ENCODE assay signal across 8 mouse cellular contexts in the genomic region with DNA sequence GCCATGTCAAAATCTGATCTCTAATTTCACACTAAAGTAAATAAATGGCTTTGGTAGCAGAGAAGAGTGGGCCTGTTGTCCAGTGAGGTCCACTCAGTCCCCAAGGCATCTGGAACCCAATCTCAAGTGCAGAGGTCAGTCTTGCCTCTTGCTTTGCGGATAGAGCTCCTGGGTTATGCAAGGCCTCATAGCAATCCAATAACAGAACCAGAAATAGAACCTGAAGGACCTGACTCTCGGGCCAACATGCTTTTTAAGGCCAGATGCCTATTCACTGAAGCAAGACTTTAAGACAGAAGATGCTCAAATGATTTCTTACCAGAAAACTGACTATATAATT. TPM values are rescaled to one million over a fixed set of nuclear protein-coding genes. Genes with fewer than 3 reads are reported as not detected.
DNase-seq lines count a peak whose midpoint lies in the region; ATAC-seq and TF ChIP-seq lines count a peak whose summit lies in the region.

No protein-coding gene starts in this region.

- no peak overlapping the region for H3K27ac ChIP-seq in heart, postnatal 0 days (ENCODE audit: low read depth)
- H3K27ac ChIP-seq in limb, embryonic 14.5 days (replicated peaks; ENCODE audit: low read depth, low read length), result no peak overlapping the region

- TF ChIP-seq POLR2A in limb, embryonic 14.5 days (IDR thresholded peaks at IDR 0.05; ENCODE audit: borderline replicate concordance, extremely low read depth, insufficient read depth, insufficient read length), result no peak

- peaks cover 21% of the 10 kb centered on the region for H3K4me1 ChIP-seq in heart, postnatal 0 days (ENCODE audit: control insufficient read depth, insufficient read depth)
- no peaks in the 10 kb centered on the region for H3K4me1 ChIP-seq in limb, embryonic 14.5 days (ENCODE audit: control insufficient read depth, insufficient read depth, low read length)

- peak; percentile 4 for DNase-seq in embryo, embryonic 11 days
- no peak for DNase-seq in embryo, embryonic 10.5 days (ENCODE audit: low spot score)
- DNase-seq in cerebellum, adult 9-11 months, result peak; percentile 61
- DNase-seq in heart, postnatal 0 days (ENCODE audit: low spot score), result no peak
- no peak for DNase-seq in limb, embryonic 14.5 days (ENCODE audit: low spot score)
- DNase-seq in neural tube, embryonic 10.5 days (ENCODE audit: extremely low spot score, low spot score), result peak; percentile 15
- DNase-seq in frontal cortex, postnatal 10 days (ENCODE audit: low spot score in 2 of 2), result no peak

- no peak for TF ChIP-seq EP300 in heart, postnatal 0 days (IDR thresholded peaks at IDR 0.05; ENCODE audit: low read depth)

- H3K4me3 ChIP-seq in heart, postnatal 0 days (ENCODE audit: low read depth, low read length), result no peak overlapping the region
- peak overlapping the region; percentile 83 for H3K4me3 ChIP-seq in limb, embryonic 14.5 days (replicated peaks; ENCODE audit: low read length)

- no peak overlapping the region for H3K9ac ChIP-seq in heart, postnatal 0 days (replicated peaks; ENCODE audit: low read depth, low read length)
- H3K9ac ChIP-seq in limb, embryonic 14.5 days (ENCODE audit: low read depth, low read length, severe bottlenecking), result no peak overlapping the region

- 45% methylated on average over 2 of the region's 2 CpGs for WGBS in heart, postnatal 0 days
- 78% methylated on average over 2 of the region's 2 CpGs for WGBS in limb, embryonic 14.5 days

- peak overlapping the region; percentile 39 for H3K4me2 ChIP-seq in heart, postnatal 0 days (ENCODE audit: low read depth, low read length)
- peak overlapping the region; percentile 44 for H3K4me2 ChIP-seq in limb, embryonic 14.5 days (replicated peaks; ENCODE audit: low read depth, low read length, severe bottlenecking)

- ATAC-seq in heart, postnatal 0 days (ENCODE audit: insufficient read depth, low read depth), result no peak
- no peak for ATAC-seq in limb, embryonic 14.5 days (ENCODE audit: low FRiP score, low read depth)
- no peak for ATAC-seq in frontal cortex, adult (ENCODE audit: low TSS enrichment)

- H3K27me3 ChIP-seq in heart, postnatal 0 days (ENCODE audit: control insufficient read depth, insufficient read depth, low read length), result no peaks in the 10 kb centered on the region
- no peaks in the 10 kb centered on the region for H3K27me3 ChIP-seq in limb, embryonic 14.5 days (ENCODE audit: control insufficient read depth, insufficient read depth, low read length)

- no peaks in the 10 kb centered on the region for H3K9me3 ChIP-seq in heart, postnatal 0 days (replicated peaks; ENCODE audit: control insufficient read depth, low read length)
- H3K9me3 ChIP-seq in limb, embryonic 14.5 days (ENCODE audit: control insufficient read depth, low read length), result no peaks in the 10 kb centered on the region

- no peak for TF ChIP-seq CTCF in heart, postnatal 0 days (IDR thresholded peaks at IDR 0.05; ENCODE audit: low read depth)

- no peaks in the 10 kb centered on the region for H3K36me3 ChIP-seq in heart, postnatal 0 days (replicated peaks; ENCODE audit: control insufficient read depth, insufficient read depth, low read length)
- H3K36me3 ChIP-seq in limb, embryonic 14.5 days (ENCODE audit: control insufficient read depth, insufficient read depth, low read length), result no peaks in the 10 kb centered on the region

RNA-seq across cellular contexts. Expression of a gene that starts 0.4 kb away (rescaled TPM):
- total RNA-seq in heart, postnatal 0 days (2014; rRNA removed; ENCODE audit: low replicate concordance), result 21.4 and 21.7 TPM in 2 replicates
- polyA plus RNA-seq in heart, postnatal 0 days (2015; fragmentation: Nextera tagmentation; extraction: Ambion mirVana), result 6.8 and 7.6 TPM in 2 replicates
- 4.0 and 4.1 TPM in 2 replicates for polyA plus RNA-seq in limb, embryonic 14.5 days (2012; rRNA removed)
- 4.1 and 6.1 TPM in 2 replicates for polyA plus RNA-seq in limb, embryonic 14.5 days (2014; fragmentation: Nextera tagmentation; extraction: Ambion mirVana)

Comparison
In these comparisons a context has a peak if more than half of its experiments do, and no peak if none do; other contexts are left out.
1. DNase-seq: peak in embryo, embryonic 11 days (single experiment), cerebellum, adult 9-11 months (single experiment) and neural tube, embryonic 10.5 days (single experiment); none in embryo, embryonic 10.5 days (single experiment), heart, postnatal 0 days (single experiment), limb, embryonic 14.5 days (single experiment) and frontal cortex, postnatal 10 days (0 of 2).